Mouse (Mus musculus) heart, embryonic 16.5 days (tissue): Measurements from ENCODE around the gene Hoxd4. TPM values are rescaled to one million over a fixed set of nuclear protein-coding genes. Genes with fewer than 3 reads are reported as not detected.

Source experiments
- ATAC-seq: fragments of 200-750 bp; cut with Nextera tagmentation; replicated peaks from 2 replicates; pipeline ENCODE4 v1.8.0; 2017; ENCODE audit warnings: moderate number of reproducible peaks; ENCODE audit not compliant: insufficient read depth, low FRiP score; ENCODE audit errors: extremely low read depth
- H3K27ac ChIP-seq: fragments of 300-500 bp; sonication (generic); 2 replicates; pipeline ENCODE4 v1.5.1; 2014; ENCODE audit warnings: mild to moderate bottlenecking, low read length, control low read depth, moderate library complexity
- H3K27me3 ChIP-seq: fragments of 300-500 bp; sonication (generic); 2 replicates; pipeline ENCODE4 v1.6.1; 2014; ENCODE audit warnings: low read length, mixed read lengths; ENCODE audit not compliant: control insufficient read depth, insufficient read depth
- H3K36me3 ChIP-seq: fragments of 300-500 bp; sonication (generic); 2 replicates; pipeline ENCODE4 v1.6.1; 2014; ENCODE audit not compliant: control insufficient read depth, insufficient read depth
- H3K4me1 ChIP-seq: fragments of 300-500 bp; sonication (generic); 2 replicates; pipeline ENCODE4 v1.6.1; 2014; ENCODE audit warnings: low read length, mixed read lengths; ENCODE audit not compliant: control insufficient read depth, insufficient read depth
- H3K4me2 ChIP-seq: fragments of 300-500 bp; sonication (generic); 2 replicates; pipeline ENCODE4 v1.6.1; 2014; ENCODE audit warnings: low read depth, mild to moderate bottlenecking, control low read depth, low read length
- H3K4me3 ChIP-seq: fragments of 300-500 bp; sonication (generic); 2 replicates; pipeline ENCODE4 v1.5.1; 2014; ENCODE audit warnings: mild to moderate bottlenecking, control low read depth, low read length
- H3K9ac ChIP-seq: fragments of 300-500 bp; sonication (generic); 2 replicates; pipeline ENCODE4 v1.6.1; 2014; ENCODE audit warnings: low read length, control low read depth
- H3K9me3 ChIP-seq: fragments of 300-500 bp; sonication (generic); replicated peaks from 2 replicates; pipeline ENCODE4 v1.6.1; 2016; ENCODE audit warnings: low read length; ENCODE audit not compliant: control insufficient read depth
- WGBS: fragments of 180-500 bp; shearing (Covaris S2); extraction: QIAGEN DNeasy Blood & Tissue Kit; methylation state at CpG from one replicate; pipeline ENCODE4 v1.1.7; 2014; 5-methylcytosine and 5-hydroxymethylcytosine counted together
- polyA plus RNA-seq: library from polyadenylated mRNA; unstranded; fragments of >200 nt; fragmentation: Nextera tagmentation; extraction: Ambion mirVana; gene quantifications from 2 replicates; pipeline ENCODE4 v1.2.1, GENCODE M21; 2015

Hoxd4 gene
- polyA plus RNA-seq, 1 experiment from 2014 or later: 0.18 TPM

DNA sequence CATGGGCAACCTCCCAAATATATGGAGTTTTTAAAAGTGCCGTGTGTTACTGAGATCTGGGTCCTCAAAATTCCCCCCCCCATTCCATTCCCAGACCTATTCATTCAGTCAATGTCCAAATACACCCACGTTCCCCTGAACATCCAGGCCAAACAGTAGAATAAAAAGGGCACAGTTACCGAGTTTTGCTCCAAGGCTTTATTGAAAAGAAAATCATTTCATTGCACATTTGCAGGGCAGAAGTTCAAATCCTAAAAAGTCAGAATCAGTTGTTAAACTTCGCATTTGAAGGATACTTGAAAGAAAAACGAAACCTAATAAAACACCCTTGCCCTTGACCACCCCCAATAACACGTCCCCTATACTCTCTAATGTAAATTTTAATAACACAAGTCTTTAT, 8.9 kb upstream of the Hoxd4 start:
- Histone ChIP-seq H3K4me3 (no peak overlapping the region), H3K27me3 (peaks cover 88% of the 10 kb centered on the region), H3K9ac (no peak overlapping the region), H3K27ac (no peak overlapping the region), H3K36me3 (no peaks in the 10 kb centered on the region), H3K4me2 (no peak overlapping the region), H3K9me3 (no peaks in the 10 kb centered on the region), H3K4me1 (peaks cover 7% of the 10 kb centered on the region; the same call in 1 of the 2 replicates)
- no peak for ATAC-seq
- 24% methylated on average over 6 of the region's 6 CpGs for WGBS

DNA sequence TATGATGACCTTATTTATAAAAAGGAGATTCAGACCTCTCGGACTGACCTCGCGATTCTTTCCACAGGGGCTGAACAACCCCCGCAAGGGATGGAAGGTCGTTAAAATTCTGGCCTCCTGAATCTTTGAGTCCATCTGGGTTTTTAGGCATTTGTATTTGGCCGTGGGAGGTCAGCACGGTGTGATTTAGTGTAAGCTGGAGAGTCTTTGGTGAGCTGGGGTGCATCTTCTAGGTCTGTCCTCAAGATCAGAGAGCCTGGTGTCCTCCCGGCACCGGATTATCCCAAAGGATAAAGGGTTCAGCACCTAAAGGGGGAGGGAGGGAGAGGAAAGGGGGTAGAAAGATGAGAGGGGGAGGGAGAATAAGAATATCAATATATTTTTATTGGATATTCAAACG, 8.4 kb upstream of the Hoxd4 start:
- Histone ChIP-seq H3K36me3 (no peaks in the 10 kb centered on the region), H3K9me3 (no peaks in the 10 kb centered on the region), H3K4me3 (no peak overlapping the region), H3K27ac (no peak overlapping the region), H3K9ac (no peak overlapping the region), H3K4me1 (peaks cover 3% of the 10 kb centered on the region; the same call in 1 of the 2 replicates), H3K4me2 (no peak overlapping the region), H3K27me3 (peaks cover 89% of the 10 kb centered on the region)
- 8% methylated on average over 10 of the region's 10 CpGs for WGBS
- ATAC-seq: no peak

DNA sequence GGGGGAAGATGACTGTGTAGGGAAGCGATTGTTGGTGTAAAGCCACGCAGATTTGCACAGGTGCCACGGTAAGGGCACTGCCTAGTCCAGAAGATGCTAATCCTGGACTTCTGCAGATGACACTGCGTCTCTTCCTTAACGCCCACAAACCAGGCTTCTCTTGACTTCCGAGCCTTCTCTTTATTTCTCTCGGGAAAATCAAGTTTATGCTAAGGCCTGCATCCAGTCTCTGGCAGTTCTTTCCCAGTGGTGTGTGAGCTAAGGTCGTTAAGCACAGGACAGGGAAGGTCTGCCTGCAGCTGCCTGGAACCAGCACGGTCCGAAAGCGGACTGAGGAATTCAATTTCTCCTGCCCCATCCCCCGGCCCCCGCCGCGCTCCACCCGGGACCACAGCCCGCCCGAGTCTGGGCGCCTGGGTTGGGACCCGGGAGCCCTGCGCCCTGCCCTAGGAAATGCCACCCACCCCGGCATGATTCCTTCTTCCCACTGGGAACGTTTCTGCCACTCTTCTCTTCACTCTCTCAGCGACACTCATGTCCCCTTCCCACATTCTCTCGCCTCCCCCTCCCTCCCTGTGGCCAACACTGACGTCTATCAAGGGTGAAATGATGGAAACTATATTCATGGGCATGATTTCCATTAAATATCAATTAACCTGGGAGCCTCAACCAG, 7.9 kb upstream of the Hoxd4 start:
- H3K4me1 ChIP-seq: peaks cover 3% of the 10 kb centered on the region; the same call in 1 of the 2 replicates
- no peak overlapping the region for H3K9ac ChIP-seq
- H3K9me3 ChIP-seq: no peaks in the 10 kb centered on the region
- 4% methylated on average over 26 of the region's 26 CpGs for WGBS
- ATAC-seq: no peak
- H3K27me3 ChIP-seq: peaks cover 92% of the 10 kb centered on the region
- H3K36me3 ChIP-seq: no peaks in the 10 kb centered on the region
- no peak overlapping the region for H3K4me3 ChIP-seq
- no peak overlapping the region for H3K4me2 ChIP-seq
- H3K27ac ChIP-seq: no peak overlapping the region

DNA sequence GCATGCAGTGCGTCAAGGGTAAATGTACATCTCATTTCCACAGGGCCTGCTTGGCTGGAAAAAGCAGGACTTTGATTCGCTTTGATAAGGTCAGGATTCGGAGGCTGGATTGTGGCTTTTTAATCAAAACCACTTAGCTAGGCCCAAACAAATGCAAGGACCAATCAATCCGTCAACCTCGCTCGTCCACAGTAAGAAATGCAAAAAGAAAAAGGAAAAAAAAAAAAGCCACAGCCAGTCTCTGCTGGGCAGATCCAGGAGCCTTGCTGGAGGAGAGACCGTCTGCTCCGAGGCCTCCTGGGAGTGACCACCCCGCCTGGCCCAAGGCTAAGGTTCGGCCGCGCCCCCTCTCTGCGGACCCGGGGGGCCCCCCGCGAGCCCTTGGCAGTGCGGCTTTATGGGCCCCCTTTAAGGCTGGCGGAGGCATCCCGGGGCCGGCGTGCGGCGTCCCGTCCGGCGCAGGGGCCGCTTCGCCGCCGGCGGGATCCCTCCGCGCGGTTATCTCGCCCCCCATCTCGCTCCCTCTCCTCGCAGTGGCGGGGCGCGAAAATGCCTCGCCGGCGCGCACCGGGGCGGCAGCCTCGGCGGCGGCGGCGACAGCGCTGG, 7.2 kb upstream of the Hoxd4 start, which contains the start of gene Hoxd8:
Gene Hoxd8 (plus strand): TSS at position 223 of the 606 bp plus-strand sequence.
- Histone ChIP-seq H3K4me1 (peaks cover 3% of the 10 kb centered on the region; the same call in 1 of the 2 replicates), H3K9me3 (no peaks in the 10 kb centered on the region), H3K36me3 (no peaks in the 10 kb centered on the region), H3K9ac (peak within 1 kb of the TSS; percentile 46), H3K4me3 (peak within 1 kb of the TSS; percentile 53), H3K27me3 (peaks cover 93% of the 10 kb centered on the region), H3K4me2 (peak within 1 kb of the TSS; percentile 77), H3K27ac (no peak within 1 kb of the TSS)
- peak; percentile 19; the same call in 1 of the 2 replicates for ATAC-seq
- WGBS: 3% methylated on average over 46 of the region's 52 CpGs

DNA sequence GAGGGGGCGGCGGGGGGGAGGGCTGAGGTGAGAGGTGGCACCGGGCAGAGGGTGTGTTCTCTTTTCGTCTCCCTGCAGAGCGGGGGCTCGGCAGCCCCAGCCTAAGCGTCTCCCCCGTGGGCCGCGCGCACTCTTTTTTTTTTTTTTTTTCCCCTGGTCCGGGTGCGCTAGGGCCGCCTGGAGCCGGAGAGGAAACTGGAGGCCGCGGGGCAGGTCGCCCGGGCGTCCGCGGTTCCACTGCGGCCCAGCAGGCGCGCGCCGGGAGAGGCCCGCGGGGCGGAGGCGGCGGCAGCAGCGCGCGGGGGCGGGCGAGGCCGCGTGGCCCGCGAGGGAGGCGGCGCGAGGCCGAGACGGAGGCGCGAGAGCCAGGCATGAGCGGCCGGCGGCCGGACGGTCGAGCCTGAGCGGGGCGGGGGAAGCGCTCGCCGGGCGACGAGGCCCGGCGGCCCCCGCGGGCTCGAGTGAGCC, 6.7 kb upstream of the Hoxd4 start:
- H3K36me3 ChIP-seq: no peaks in the 10 kb centered on the region
- under 1% methylated on average over 37 of the region's 66 CpGs for WGBS
- H3K4me2 ChIP-seq: peak overlapping the region; percentile 77
- no peak; the same call in 1 of the 2 replicates for ATAC-seq
- H3K9ac ChIP-seq: peak overlapping the region; percentile 46
- H3K4me1 ChIP-seq: peaks cover 3% of the 10 kb centered on the region; the same call in 1 of the 2 replicates
- H3K27me3 ChIP-seq: peaks cover 93% of the 10 kb centered on the region
- no peaks in the 10 kb centered on the region for H3K9me3 ChIP-seq
- peak overlapping the region; percentile 53 for H3K4me3 ChIP-seq
- H3K27ac ChIP-seq: no peak overlapping the region

DNA sequence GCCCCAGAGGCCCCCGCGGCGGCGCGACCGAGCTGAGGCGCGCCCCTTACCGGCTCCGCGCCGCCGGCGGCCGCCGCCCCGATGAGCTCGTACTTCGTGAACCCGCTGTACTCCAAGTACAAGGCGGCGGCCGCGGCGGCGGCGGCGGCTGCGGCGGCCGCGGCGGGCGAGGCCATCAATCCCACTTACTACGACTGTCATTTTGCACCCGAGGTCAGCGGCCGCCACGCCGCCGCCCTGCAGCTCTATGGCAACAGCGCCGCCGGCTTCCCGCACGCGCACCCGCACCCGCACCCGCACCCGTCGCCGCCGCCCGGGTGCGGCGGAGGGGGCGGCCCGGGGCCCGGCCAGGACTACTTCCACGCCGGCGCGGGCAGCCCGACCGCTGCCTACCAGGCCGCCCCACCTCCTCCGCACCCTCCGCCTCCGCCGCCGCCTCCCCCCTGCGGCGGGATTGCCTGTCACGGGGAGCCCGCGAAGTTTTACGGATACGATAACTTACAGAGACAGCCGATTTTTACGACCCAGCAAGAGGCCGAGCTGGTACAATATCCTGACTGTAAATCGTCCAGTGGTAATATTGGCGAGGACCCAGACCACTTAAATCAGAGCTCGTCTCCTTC, 6.2 kb upstream of the Hoxd4 start:
- H3K4me3 ChIP-seq: peak overlapping the region; percentile 53
- H3K27ac ChIP-seq: no peak overlapping the region
- H3K27me3 ChIP-seq: peaks cover 93% of the 10 kb centered on the region
- peak overlapping the region; percentile 77 for H3K4me2 ChIP-seq
- no peaks in the 10 kb centered on the region for H3K9me3 ChIP-seq
- WGBS: under 1% methylated on average over 60 of the region's 85 CpGs
- no peak; the same call in 1 of the 2 replicates for ATAC-seq
- H3K9ac ChIP-seq: peak overlapping the region; percentile 46
- peaks cover 3% of the 10 kb centered on the region; the same call in 1 of the 2 replicates for H3K4me1 ChIP-seq
- H3K36me3 ChIP-seq: no peaks in the 10 kb centered on the region

DNA sequence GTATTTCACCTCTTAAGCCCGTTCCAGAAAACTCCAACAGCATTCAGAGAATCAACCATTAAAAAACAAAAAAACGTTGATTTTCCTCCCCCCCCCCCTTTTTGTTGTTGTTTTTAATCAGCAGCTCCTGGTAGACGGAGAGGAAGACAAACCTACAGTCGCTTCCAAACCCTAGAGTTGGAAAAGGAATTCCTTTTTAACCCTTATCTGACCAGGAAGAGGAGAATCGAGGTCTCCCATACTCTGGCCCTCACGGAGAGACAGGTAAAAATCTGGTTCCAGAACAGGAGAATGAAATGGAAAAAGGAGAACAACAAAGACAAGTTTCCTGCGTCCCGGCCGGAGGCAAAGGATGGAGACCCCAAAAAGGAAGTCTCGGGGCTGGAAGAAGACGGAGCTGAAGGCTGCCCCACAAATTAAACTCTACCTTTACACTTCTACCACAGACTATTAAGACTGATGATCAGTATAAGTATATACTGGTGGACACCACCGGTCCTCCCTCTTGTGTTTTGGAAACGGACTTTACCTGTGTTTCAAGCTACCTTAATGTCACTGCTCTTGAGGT, 5.3 kb upstream of the Hoxd4 start:
- H3K4me2 ChIP-seq: no peak overlapping the region
- no peak overlapping the region for H3K27ac ChIP-seq
- WGBS: 3% methylated on average over 13 of the region's 13 CpGs
- H3K9ac ChIP-seq: no peak overlapping the region
- no peaks in the 10 kb centered on the region for H3K9me3 ChIP-seq
- peaks cover 3% of the 10 kb centered on the region; the same call in 1 of the 2 replicates for H3K4me1 ChIP-seq
- H3K36me3 ChIP-seq: no peaks in the 10 kb centered on the region
- H3K27me3 ChIP-seq: peaks cover 91% of the 10 kb centered on the region
- ATAC-seq: no peak
- H3K4me3 ChIP-seq: no peak overlapping the region

DNA sequence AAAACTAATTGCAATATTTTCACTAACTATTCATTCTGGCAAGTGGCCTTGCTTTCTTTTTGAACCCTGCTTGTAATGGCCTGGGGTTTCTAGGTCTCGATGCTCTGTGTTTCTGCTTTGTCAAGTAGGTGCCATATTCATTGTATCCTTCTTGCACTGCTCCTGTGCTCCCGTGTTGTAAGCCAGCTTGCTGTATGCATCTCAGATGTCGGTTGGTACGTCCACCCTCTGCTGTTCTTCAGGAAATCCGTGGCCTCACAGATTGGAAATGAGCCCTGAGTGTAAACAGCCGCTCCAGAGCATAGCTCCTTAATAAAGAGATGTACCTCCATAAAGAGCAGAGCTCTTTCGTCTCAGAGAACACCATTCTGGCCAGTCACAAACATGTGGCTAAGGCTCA, 4.1 kb upstream of the Hoxd4 start:
- H3K27me3 ChIP-seq: peaks cover 94% of the 10 kb centered on the region
- H3K4me1 ChIP-seq: peaks cover 10% of the 10 kb centered on the region; the same call in 1 of the 2 replicates
- no peak overlapping the region for H3K4me3 ChIP-seq
- H3K36me3 ChIP-seq: no peaks in the 10 kb centered on the region
- no peaks in the 10 kb centered on the region for H3K9me3 ChIP-seq
- no peak overlapping the region for H3K9ac ChIP-seq
- no peak overlapping the region for H3K27ac ChIP-seq
- 13% methylated on average over 7 of the region's 7 CpGs for WGBS
- no peak for ATAC-seq
- no peak overlapping the region for H3K4me2 ChIP-seq
